Mouse (Mus musculus): Measurements from ENCODE around the gene AW011738. TPM values are rescaled to one million over a fixed set of nuclear protein-coding genes. Genes with fewer than 3 reads are reported as not detected.

Gene AW011738
- polyA plus RNA-seq, 1 experiment = 0.48 TPM

DNA sequence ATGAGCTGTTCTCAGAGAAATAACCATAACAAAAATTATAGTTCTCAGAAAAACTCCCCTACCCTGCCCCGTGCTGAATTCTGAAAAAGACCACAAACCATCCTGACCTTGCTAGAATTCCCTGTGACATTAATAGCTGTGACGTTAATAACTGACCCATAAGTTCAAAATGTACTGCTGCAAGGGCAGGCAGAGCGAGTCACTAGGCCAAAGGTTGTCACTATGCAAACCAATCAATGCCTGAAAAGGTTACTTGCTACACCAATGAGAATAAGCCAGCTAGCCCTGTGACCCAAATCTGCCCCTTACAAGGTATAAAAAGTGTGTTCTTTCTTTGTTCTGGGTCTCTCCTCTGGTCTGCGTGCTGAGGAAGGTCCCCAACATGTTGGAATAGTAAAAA lies 5.8 kb downstream of the AW011738 start:
- H3K4me2 ChIP-seq (ENCODE audit: low read depth) = no peak overlapping the region
- peaks cover 3% of the 10 kb centered on the region for H3K27me3 ChIP-seq (ENCODE audit: control insufficient read depth, insufficient read depth, insufficient read length)
- H3K79me2 ChIP-seq (ENCODE audit: control insufficient read depth, insufficient read depth) = no peaks in the 10 kb centered on the region
- TF ChIP-seq MYOD1 (IDR thresholded peaks at IDR 0.05; ENCODE audit: control insufficient read depth in 1 of 3, insufficient read length in 2 of 3, low read depth in 2 of 3) (no peak), SRF (IDR thresholded peaks at IDR 0.05; ENCODE audit: control insufficient read depth, insufficient read length, low read depth) (no peak), E2F4 (IDR thresholded peaks at IDR 0.05; ENCODE audit: insufficient read depth) (no peak), REST (IDR thresholded peaks at IDR 0.05; ENCODE audit: insufficient read depth, insufficient read length) (no peak), POLR2A (IDR thresholded peaks at IDR 0.05; ENCODE audit: insufficient read length, low read depth) (no peak), POLR2AphosphoS2 (IDR thresholded peaks at IDR 0.05; ENCODE audit: insufficient read length, low read depth) (no peak), TCF3 (IDR thresholded peaks at IDR 0.05; ENCODE audit: insufficient read length, low read depth) (no peak), USF1 (IDR thresholded peaks at IDR 0.05; ENCODE audit: low read depth) (no peak), MAX (IDR thresholded peaks at IDR 0.05; ENCODE audit: low read depth) (no peak)
- H3K4me3 ChIP-seq = no peak overlapping the region
- H3ac ChIP-seq (ENCODE audit: control insufficient read depth, insufficient read length) = no peak overlapping the region
- no peaks in the 10 kb centered on the region for H3K36me3 ChIP-seq (ENCODE audit: control insufficient read depth, insufficient read depth)

GRCm38 (mm10) chr4:156209963-156210635 lies 7.0 kb downstream of the AW011738 start:
- Histone ChIP-seq H3ac (ENCODE audit: control insufficient read depth, insufficient read length) (no peak overlapping the region), H3K79me2 (ENCODE audit: control insufficient read depth, insufficient read depth) (no peaks in the 10 kb centered on the region), H3K4me3 (no peak overlapping the region), H3K36me3 (ENCODE audit: control insufficient read depth, insufficient read depth) (no peaks in the 10 kb centered on the region), H3K27me3 (ENCODE audit: control insufficient read depth, insufficient read depth, insufficient read length) (peaks cover 4% of the 10 kb centered on the region), H3K4me2 (ENCODE audit: low read depth) (no peak overlapping the region)
- TF ChIP-seq TCF3 (IDR thresholded peaks at IDR 0.05; ENCODE audit: insufficient read length, low read depth) (no peak), MYOD1 (IDR thresholded peaks at IDR 0.05; ENCODE audit: control insufficient read depth in 1 of 3, insufficient read length in 2 of 3, low read depth in 2 of 3) (no peak), POLR2AphosphoS2 (IDR thresholded peaks at IDR 0.05; ENCODE audit: insufficient read length, low read depth) (no peak), SRF (IDR thresholded peaks at IDR 0.05; ENCODE audit: control insufficient read depth, insufficient read length, low read depth) (no peak), POLR2A (IDR thresholded peaks at IDR 0.05; ENCODE audit: insufficient read length, low read depth) (no peak), TCF12 (IDR thresholded peaks at IDR 0.05; ENCODE audit: insufficient read depth, poor library complexity, severe bottlenecking) (no peak)

GRCm38 (mm10) chr4:156213134-156213533 lies 10.0 kb downstream of the AW011738 start:
- peaks cover 12% of the 10 kb centered on the region for H3K27me3 ChIP-seq (ENCODE audit: control insufficient read depth, insufficient read depth, insufficient read length)
- H3K79me2 ChIP-seq (ENCODE audit: control insufficient read depth, insufficient read depth) = no peaks in the 10 kb centered on the region
- H3K4me3 ChIP-seq = no peak overlapping the region
- no peaks in the 10 kb centered on the region for H3K36me3 ChIP-seq (ENCODE audit: control insufficient read depth, insufficient read depth)
- no peak for TF ChIP-seq TCF12 (IDR thresholded peaks at IDR 0.05; ENCODE audit: insufficient read depth, poor library complexity, severe bottlenecking)
- TF ChIP-seq POLR2AphosphoS2 (IDR thresholded peaks at IDR 0.05; ENCODE audit: insufficient read length, low read depth) = no peak
- no peak for TF ChIP-seq USF1 (IDR thresholded peaks at IDR 0.05; ENCODE audit: low read depth)
- no peak for TF ChIP-seq POLR2A (IDR thresholded peaks at IDR 0.05; ENCODE audit: insufficient read length, low read depth)
- no peak for TF ChIP-seq MYOG (IDR thresholded peaks at IDR 0.05; ENCODE audit: control insufficient read depth in 1 of 3, insufficient read depth in 1 of 3, insufficient read length in 2 of 3, low read depth in 2 of 3)
- TF ChIP-seq CEBPB (IDR thresholded peaks at IDR 0.05; ENCODE audit: insufficient read depth, poor library complexity, severe bottlenecking) = no peak
- TF ChIP-seq TCF3 (IDR thresholded peaks at IDR 0.05; ENCODE audit: insufficient read length, low read depth) = no peak
- no peak for TF ChIP-seq MAX (IDR thresholded peaks at IDR 0.05; ENCODE audit: low read depth)
- no peak for TF ChIP-seq MYOD1 (IDR thresholded peaks at IDR 0.05; ENCODE audit: control insufficient read depth in 1 of 3, insufficient read length in 2 of 3, low read depth in 2 of 3)
- no peak for TF ChIP-seq REST (IDR thresholded peaks at IDR 0.05; ENCODE audit: insufficient read depth, insufficient read length)
- TF ChIP-seq E2F4 (IDR thresholded peaks at IDR 0.05; ENCODE audit: insufficient read depth) = no peak
- TF ChIP-seq SRF (IDR thresholded peaks at IDR 0.05; ENCODE audit: control insufficient read depth, insufficient read length, low read depth) = no peak
- no peak overlapping the region for H3K4me2 ChIP-seq (ENCODE audit: low read depth)
- no peak overlapping the region for H3ac ChIP-seq (ENCODE audit: control insufficient read depth, insufficient read length)

DNA sequence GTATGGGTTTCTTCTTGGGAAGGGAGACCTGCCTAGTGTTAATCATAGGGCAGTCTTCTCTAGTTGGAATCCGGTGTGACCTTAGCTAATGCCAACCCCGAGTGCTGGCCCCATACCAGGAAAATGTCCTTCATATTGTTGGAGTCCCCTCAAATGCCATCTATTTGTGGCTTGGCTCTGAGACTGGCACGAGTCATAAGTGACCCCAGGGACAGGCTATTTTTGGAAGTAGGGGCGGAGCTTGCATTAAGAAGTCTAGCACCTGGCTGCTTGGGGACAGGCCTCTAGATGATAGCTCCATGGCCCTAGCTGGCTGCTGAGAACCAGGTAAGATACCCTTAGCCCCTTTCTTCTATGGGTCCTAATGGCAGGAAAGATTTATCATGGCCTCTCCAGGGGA lies 12.5 kb downstream of the AW011738 start, which contains the start of gene Perm1:
Gene Perm1 (plus strand): TSS at position 220 of the 400 bp plus-strand sequence.
- H3K4me3 ChIP-seq = no peak within 1 kb of the TSS
- H3ac ChIP-seq (ENCODE audit: control insufficient read depth, insufficient read length) = no peak within 1 kb of the TSS
- no peak within 1 kb of the TSS for H3K4me2 ChIP-seq (ENCODE audit: low read depth)
- no peaks in the 10 kb centered on the region for H3K36me3 ChIP-seq (ENCODE audit: control insufficient read depth, insufficient read depth)
- peaks cover 20% of the 10 kb centered on the region for H3K27me3 ChIP-seq (ENCODE audit: control insufficient read depth, insufficient read depth, insufficient read length)
- TF ChIP-seq REST (IDR thresholded peaks at IDR 0.05; ENCODE audit: insufficient read depth, insufficient read length) (no peak), MYOG (IDR thresholded peaks at IDR 0.05; ENCODE audit: control insufficient read depth in 1 of 3, insufficient read depth in 1 of 3, insufficient read length in 2 of 3, low read depth in 2 of 3) (no peak), USF1 (IDR thresholded peaks at IDR 0.05; ENCODE audit: low read depth) (no peak), E2F4 (IDR thresholded peaks at IDR 0.05; ENCODE audit: insufficient read depth) (no peak), MAX (IDR thresholded peaks at IDR 0.05; ENCODE audit: low read depth) (no peak), MYOD1 (IDR thresholded peaks at IDR 0.05; ENCODE audit: control insufficient read depth in 1 of 3, insufficient read length in 2 of 3, low read depth in 2 of 3) (no peak)
- no peaks in the 10 kb centered on the region for H3K79me2 ChIP-seq (ENCODE audit: control insufficient read depth, insufficient read depth)

DNA sequence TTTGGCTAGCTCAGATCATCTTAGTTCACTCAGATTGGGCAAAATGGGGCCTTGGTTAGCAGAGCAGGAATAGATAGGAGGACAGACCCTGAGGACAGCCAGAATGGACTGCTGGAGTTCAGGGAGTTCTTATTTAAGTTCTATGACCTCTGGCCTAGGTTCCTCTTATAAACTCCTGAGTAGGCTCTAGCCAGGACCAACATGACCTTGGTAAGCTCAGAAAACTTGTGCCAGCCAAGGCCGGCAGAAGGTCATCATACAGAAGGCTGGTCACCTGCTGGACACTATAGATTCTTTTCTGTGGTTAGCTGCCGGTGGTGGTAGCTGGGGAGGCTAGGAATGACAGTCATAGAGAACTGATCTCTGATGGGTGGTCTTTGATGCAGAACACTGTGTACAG lies 13.1 kb downstream of the AW011738 start:
- Histone ChIP-seq H3ac (ENCODE audit: control insufficient read depth, insufficient read length) (no peak overlapping the region), H3K36me3 (ENCODE audit: control insufficient read depth, insufficient read depth) (no peaks in the 10 kb centered on the region), H3K4me3 (no peak overlapping the region), H3K79me2 (ENCODE audit: control insufficient read depth, insufficient read depth) (no peaks in the 10 kb centered on the region), H3K27me3 (ENCODE audit: control insufficient read depth, insufficient read depth, insufficient read length) (peaks cover 20% of the 10 kb centered on the region), H3K4me2 (ENCODE audit: low read depth) (no peak overlapping the region)
- TF ChIP-seq MYOD1 (IDR thresholded peaks at IDR 0.05; ENCODE audit: control insufficient read depth in 1 of 3, insufficient read length in 2 of 3, low read depth in 2 of 3) = no peak
- no peak for TF ChIP-seq TCF12 (IDR thresholded peaks at IDR 0.05; ENCODE audit: insufficient read depth, poor library complexity, severe bottlenecking)
- no peak for TF ChIP-seq CEBPB (IDR thresholded peaks at IDR 0.05; ENCODE audit: insufficient read depth, poor library complexity, severe bottlenecking)
- no peak for TF ChIP-seq TCF3 (IDR thresholded peaks at IDR 0.05; ENCODE audit: insufficient read length, low read depth)
- no peak for TF ChIP-seq REST (IDR thresholded peaks at IDR 0.05; ENCODE audit: insufficient read depth, insufficient read length)
- no peak for TF ChIP-seq USF1 (IDR thresholded peaks at IDR 0.05; ENCODE audit: low read depth)
- no peak for TF ChIP-seq SRF (IDR thresholded peaks at IDR 0.05; ENCODE audit: control insufficient read depth, insufficient read length, low read depth)
- TF ChIP-seq POLR2AphosphoS2 (IDR thresholded peaks at IDR 0.05; ENCODE audit: insufficient read length, low read depth) = no peak
- TF ChIP-seq POLR2A (IDR thresholded peaks at IDR 0.05; ENCODE audit: insufficient read length, low read depth) = no peak
- TF ChIP-seq MYOG (IDR thresholded peaks at IDR 0.05; ENCODE audit: control insufficient read depth in 1 of 3, insufficient read depth in 1 of 3, insufficient read length in 2 of 3, low read depth in 2 of 3) = no peak
- TF ChIP-seq E2F4 (IDR thresholded peaks at IDR 0.05; ENCODE audit: insufficient read depth) = no peak
- TF ChIP-seq MAX (IDR thresholded peaks at IDR 0.05; ENCODE audit: low read depth) = no peak

Data from myocyte (in vitro differentiated cells).